Mouse (Mus musculus) CD4-positive helper T cell, adult 2 months (primary cell): ENCODE results near the gene Asap2.

Experiments
- DNase-seq: peaks from one replicate; pipeline ENCODE4 v3.0.0-alpha.2; 2012; ENCODE audit warnings: low read depth, missing footprints, low spot score

Asap2 gene

DNA sequence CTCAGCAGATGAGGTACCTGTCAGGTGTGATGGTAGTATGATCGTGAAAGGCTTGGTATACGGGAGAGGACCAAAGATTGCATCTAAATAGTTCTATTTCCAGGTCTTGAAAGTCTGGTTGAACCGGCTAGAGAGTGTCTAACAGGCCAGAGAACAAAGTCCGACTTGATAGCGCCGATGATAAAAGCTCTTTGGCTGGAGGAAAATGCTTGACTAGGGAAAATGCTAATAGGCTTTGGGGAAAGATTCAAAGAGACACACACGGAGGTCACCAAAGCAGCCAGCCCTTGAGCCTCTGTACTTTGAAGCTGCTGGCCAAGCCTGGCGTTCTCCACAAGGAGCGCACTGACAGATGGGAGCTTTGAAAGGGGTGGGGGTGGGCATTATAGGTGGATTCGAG is 219.0 kb downstream of the Asap2 start:
- DNase-seq, result no peak

DNA sequence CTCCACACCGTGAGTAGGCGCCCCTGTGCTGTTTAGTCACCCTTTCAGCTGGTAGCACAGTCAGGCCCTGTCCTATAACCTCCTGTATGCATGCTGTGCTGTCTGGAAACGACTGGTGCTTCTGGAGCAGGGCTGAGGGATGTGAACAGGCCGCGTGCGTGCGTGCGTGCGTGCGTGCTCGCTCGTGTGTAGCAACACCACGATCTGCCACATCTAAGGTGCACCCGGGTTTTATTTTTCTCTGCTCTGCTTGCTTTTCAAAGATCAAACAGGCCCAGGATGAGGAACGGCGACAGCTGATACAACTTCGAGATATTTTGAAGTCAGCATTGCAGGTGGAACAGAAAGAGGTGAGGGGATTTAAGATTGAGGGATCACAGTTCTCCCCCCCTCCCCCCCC is 222.6 kb downstream of the Asap2 start:
- peak; percentile 32 for DNase-seq

- no peak for DNase-seq
Measured at GRCm38 (mm10) chr12:21214551-21215165, 224.4 kb downstream of the Asap2 start.

- DNase-seq, result no peak
Measured at GRCm38 (mm10) chr12:21217776-21218444, 227.7 kb downstream of the Asap2 start.

- no peak for DNase-seq
Measured at GRCm38 (mm10) chr12:21220596-21220995, 230.3 kb downstream of the Asap2 start.

GRCm38 (mm10) chr12:21223923-21224322 is 233.7 kb downstream of the Asap2 start:
- DNase-seq, result no peak

DNA sequence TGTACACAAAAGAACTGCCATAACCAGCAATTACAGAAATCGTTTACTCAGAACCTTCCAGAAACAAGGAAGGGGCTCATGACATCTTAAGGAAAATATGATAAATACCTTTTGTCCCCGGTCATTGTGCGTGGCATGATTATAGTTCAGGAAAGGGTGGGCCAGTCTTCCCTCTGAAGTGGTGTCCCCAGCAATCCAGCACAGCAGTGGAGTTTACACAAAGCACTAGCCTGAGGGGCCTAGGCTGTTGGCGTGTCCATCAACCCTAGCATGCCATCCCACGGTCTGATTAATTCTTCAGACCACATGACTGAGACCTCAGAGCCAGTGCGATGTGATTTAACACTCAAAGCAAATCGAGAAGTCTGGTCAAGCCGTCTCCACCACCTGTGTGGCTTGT is 235.1 kb downstream of the Asap2 start:
- no peak for DNase-seq

GRCm38 (mm10) chr12:21226316-21226715 is 236.1 kb downstream of the Asap2 start:
- peak; percentile 46 for DNase-seq

DNA sequence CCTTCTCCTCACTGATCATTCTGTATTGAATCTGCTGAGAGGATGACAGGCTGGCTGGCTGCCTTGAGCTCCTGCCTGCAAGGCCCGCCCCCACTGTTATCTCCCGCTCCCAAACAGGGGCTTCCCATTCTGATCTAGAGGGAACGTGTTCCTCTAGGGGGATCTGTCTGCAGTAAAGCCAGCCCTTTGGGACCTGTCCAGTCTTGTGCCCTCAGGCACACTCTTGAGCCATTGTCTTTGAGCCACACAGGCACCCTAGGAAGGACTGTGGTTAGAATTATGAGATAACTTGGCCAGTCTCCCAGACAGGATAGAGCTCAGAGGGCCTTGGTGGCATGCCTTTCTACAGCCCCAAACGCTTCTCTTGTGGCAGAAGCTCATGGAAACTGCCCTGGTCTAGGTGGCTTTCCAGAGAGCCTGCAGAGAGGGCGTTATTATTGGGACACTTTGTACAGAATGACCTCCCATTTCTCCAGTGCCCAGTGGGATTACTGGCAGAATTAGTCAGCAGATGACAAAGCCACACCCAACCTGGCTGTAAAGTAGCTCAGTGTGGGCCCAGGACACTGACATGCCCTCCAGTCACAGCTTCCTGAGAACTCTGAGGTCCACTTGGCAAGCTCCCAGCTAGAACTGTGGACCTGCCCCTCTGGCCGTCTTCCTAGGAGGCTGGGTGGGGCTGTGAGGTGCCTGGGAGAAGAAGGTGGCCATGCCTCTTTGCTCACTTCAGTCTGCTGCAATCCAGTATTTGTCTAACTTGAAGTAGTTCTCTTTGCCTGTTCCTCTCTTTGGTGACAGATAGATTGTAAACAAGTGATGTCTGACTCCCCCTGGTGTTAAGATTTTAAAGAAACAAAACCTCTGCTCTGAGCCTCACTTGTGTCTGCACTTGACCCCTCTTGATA is 237.1 kb downstream of the Asap2 start:
- peak; percentile 46 for DNase-seq

- no peak for DNase-seq
Measured at GRCm38 (mm10) chr12:21228650-21229049, 238.4 kb downstream of the Asap2 start.

DNA sequence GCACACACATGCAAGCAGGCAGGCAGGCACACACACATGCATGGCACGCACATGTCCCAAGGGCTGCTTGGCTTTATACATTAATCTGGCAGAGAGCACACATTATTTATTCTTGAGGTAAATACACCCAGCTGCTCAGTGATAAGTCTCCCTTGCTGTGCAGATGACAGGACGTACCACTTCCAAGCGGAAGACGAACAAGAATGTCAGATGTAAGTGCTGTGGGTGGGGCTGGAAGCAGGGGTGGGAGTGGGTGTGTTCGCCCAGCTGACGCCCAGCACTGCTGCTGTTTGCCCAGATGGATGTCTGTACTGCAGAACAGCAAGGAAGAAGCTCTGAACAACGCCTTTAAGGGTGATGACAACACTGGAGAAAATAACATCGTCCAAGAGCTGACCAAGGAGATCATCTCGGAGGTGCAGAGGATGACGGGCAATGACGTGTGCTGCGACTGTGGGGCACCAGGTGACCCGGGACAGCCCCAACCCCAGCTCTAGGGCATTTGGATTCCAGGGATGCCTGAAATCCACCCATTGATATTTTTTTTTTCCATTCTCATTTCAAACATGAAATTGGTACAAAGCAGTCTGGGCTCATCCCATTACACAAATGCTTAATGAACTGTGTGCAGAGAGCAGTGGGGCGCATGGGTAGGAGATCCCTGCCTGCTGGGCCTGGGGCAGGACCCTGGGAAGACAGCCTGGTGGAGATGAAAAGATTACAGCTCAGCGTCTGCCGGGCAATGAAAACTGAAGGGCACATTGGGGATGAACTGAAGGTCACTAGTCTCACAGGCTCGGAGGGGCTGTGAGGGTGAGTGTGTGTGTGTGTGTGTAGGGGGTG is 239.0 kb downstream of the Asap2 start:
- no peak for DNase-seq

GRCm38 (mm10) chr12:21233727-21234126 is 243.5 kb downstream of the Asap2 start:
- no peak for DNase-seq

GRCm38 (mm10) chr12:21234560-21234959 is 244.3 kb downstream of the Asap2 start:
- DNase-seq, result no peak

- DNase-seq, result no peak
Measured at GRCm38 (mm10) chr12:21241965-21242364, 251.7 kb downstream of the Asap2 start.

- no peak for DNase-seq
Measured at GRCm38 (mm10) chr12:21244375-21244960, 254.2 kb downstream of the Asap2 start.

GRCm38 (mm10) chr12:21247711-21248392 is 257.6 kb downstream of the Asap2 start:
- DNase-seq, result no peak

GRCm38 (mm10) chr12:21260494-21261256 is 270.4 kb downstream of the Asap2 start:
- DNase-seq, result peak; percentile 26

- DNase-seq, result no peak
Measured at GRCm38 (mm10) chr12:21261521-21261920, 271.3 kb downstream of the Asap2 start.

DNA sequence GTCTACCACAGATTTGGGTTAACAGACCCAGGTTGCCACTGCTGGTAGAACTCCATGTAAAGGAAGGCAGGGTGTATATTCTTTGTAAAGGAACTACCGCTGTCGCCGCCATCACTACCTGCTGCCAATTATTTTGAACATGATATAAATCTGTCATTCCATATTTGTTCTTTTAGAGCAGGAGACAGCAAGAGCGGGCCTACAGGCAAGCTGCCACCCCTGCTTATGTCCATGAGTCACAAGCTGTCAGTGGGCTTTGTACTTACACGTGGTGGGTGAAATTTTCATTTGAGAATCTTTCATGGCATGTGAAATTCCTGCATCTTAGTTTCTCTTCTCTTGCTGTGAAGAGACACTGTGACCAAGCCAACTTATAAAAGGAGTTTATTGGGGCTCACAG is 273.0 kb downstream of the Asap2 start:
- no peak for DNase-seq

- no peak for DNase-seq
Measured at GRCm38 (mm10) chr12:21264241-21264640, 274.0 kb downstream of the Asap2 start.
